Mouse (Mus musculus): Measurements from ENCODE around the gene L1td1. TPM values are rescaled to one million over a fixed set of nuclear protein-coding genes. Genes with fewer than 3 reads are reported as not detected.

The L1td1 gene
- polyA plus RNA-seq, 1 experiment = not detected

- H3K4me1 ChIP-seq (ENCODE audit: control insufficient read depth, insufficient read depth, insufficient read length) = no peaks in the 10 kb centered on the region
- no peak overlapping the region for H3K27ac ChIP-seq (ENCODE audit: insufficient read depth, low read length)
- H3K27me3 ChIP-seq (ENCODE audit: control insufficient read depth, insufficient read depth, low read length) = no peaks in the 10 kb centered on the region
- TF ChIP-seq CTCF (IDR thresholded peaks at IDR 0.05; ENCODE audit: extremely low read depth, insufficient read depth, insufficient read length, insufficient replicate concordance) (no peak), POLR2A (IDR thresholded peaks at IDR 0.05; ENCODE audit: low read depth, low read length) (no peak)
- DNase-seq (ENCODE audit: low read depth in 1 of 2, low spot score in 2 of 2) = no peak
- H3K4me3 ChIP-seq (ENCODE audit: extremely low read depth, insufficient read depth, insufficient read length) = no peak overlapping the region
- no peaks in the 10 kb centered on the region for H3K36me3 ChIP-seq (ENCODE audit: control insufficient read depth, insufficient read depth, low read length)
- 22% methylated on average over 16 of the region's 16 CpGs for WGBS
Observed at GRCm38 (mm10) chr4:98778219-98778618, 51.7 kb downstream of the L1td1 start.

GRCm38 (mm10) chr4:98785851-98786250 lies 59.3 kb downstream of the L1td1 start:
- WGBS = 50% methylated on average over 8 of the region's 8 CpGs
- Histone ChIP-seq H3K4me1 (ENCODE audit: control insufficient read depth, insufficient read depth, insufficient read length) (no peaks in the 10 kb centered on the region), H3K4me3 (ENCODE audit: extremely low read depth, insufficient read depth, insufficient read length) (no peak overlapping the region), H3K27me3 (ENCODE audit: control insufficient read depth, insufficient read depth, low read length) (no peaks in the 10 kb centered on the region), H3K36me3 (ENCODE audit: control insufficient read depth, insufficient read depth, low read length) (no peaks in the 10 kb centered on the region), H3K27ac (ENCODE audit: insufficient read depth, low read length) (no peak overlapping the region)
- TF ChIP-seq CTCF (IDR thresholded peaks at IDR 0.05; ENCODE audit: extremely low read depth, insufficient read depth, insufficient read length, insufficient replicate concordance) (no peak), POLR2A (IDR thresholded peaks at IDR 0.05; ENCODE audit: low read depth, low read length) (no peak)
- no peak for DNase-seq (ENCODE audit: low read depth in 1 of 2, low spot score in 2 of 2)

- 48% methylated on average over 3 of the region's 3 CpGs for WGBS
Observed at GRCm38 (mm10) chr4:98786281-98786680, 59.7 kb downstream of the L1td1 start.

More at GRCm38 (mm10) chr4:98786281-98786680, 59.7 kb downstream of the L1td1 start:
- no peak overlapping the region for H3K4me3 ChIP-seq (ENCODE audit: extremely low read depth, insufficient read depth, insufficient read length)
- DNase-seq (ENCODE audit: low read depth in 1 of 2, low spot score in 2 of 2) = no peak
- no peaks in the 10 kb centered on the region for H3K27me3 ChIP-seq (ENCODE audit: control insufficient read depth, insufficient read depth, low read length)
- H3K4me1 ChIP-seq (ENCODE audit: control insufficient read depth, insufficient read depth, insufficient read length) = no peaks in the 10 kb centered on the region
- no peak for TF ChIP-seq CTCF (IDR thresholded peaks at IDR 0.05; ENCODE audit: extremely low read depth, insufficient read depth, insufficient read length, insufficient replicate concordance)
- TF ChIP-seq POLR2A (IDR thresholded peaks at IDR 0.05; ENCODE audit: low read depth, low read length) = no peak
- H3K36me3 ChIP-seq (ENCODE audit: control insufficient read depth, insufficient read depth, low read length) = no peaks in the 10 kb centered on the region
- H3K27ac ChIP-seq (ENCODE audit: insufficient read depth, low read length) = no peak overlapping the region

Other genes starting within 250 kb of the L1td1 start
- gene Kank4, start 90.8 kb downstream of the L1td1 start, polyA plus RNA-seq (2012; rRNA removed) = 0.15 and 0.16 TPM in 2 replicates
- gene I0C0044D17Rik, start 97.1 kb downstream of the L1td1 start, polyA plus RNA-seq (2012; rRNA removed) = not detected in 2 replicates
- 114 and 263 TPM in 2 replicates for gene Usp1, start 197.1 kb downstream of the L1td1 start, polyA plus RNA-seq (2012; rRNA removed)

Data from spleen, adult 2 months (tissue).